In the genomic region with DNA sequence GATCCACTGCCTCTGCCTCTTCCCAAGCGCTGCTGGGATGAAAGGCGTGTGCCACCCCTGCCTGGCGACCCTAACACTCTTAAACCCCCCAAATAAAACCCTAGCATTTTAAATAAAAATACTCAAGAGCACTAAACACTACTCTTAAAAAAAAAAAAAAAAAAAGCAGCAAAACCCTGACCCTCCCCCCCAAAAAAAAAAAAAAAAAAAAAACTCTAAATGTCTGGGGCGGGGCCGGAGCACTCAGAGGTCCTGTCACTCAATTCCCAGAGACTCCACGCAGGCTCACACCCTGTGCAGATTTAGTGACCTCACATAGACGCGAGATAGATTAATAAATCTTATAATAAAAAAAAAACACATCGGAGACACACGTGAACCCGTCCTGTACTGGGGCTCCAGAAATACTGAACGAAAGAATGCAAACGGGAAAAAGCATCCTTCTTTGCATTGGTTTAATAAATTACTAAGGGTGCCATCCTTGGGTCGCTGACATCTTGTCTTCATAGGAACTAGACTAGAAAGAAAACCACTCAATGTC, we compare ENCODE assay signal across 8 mouse cellular contexts.
DNase-seq lines count a peak whose midpoint lies in the region; ATAC-seq and TF ChIP-seq lines count a peak whose summit lies in the region.

No protein-coding gene starts in this region.

- H3K4me3 ChIP-seq in liver, adult 2 months (ENCODE audit: insufficient read depth, low read depth, low read length) = peak overlapping the region; percentile 99
- peak overlapping the region; percentile 75 for H3K4me3 ChIP-seq in cerebellum, adult 2 months (replicated peaks; ENCODE audit: insufficient read depth, low read depth, low read length)
- peak overlapping the region; percentile 65 for H3K4me3 ChIP-seq in hindbrain, embryonic 12.5 days
- H3K4me3 ChIP-seq in midbrain, embryonic 15.5 days = peak overlapping the region; percentile 91

- H3K27ac ChIP-seq in liver, adult 2 months (replicated peaks; ENCODE audit: insufficient read depth, low read depth, low read length) = no peak overlapping the region
- 0 out of 2 replicates have a peak overlapping the region, but pooled peaks have one; percentile 49 for H3K27ac ChIP-seq in cerebellum, adult 2 months (ENCODE audit: insufficient read depth, low read length)
- peak overlapping the region; percentile 86 for H3K27ac ChIP-seq in hindbrain, embryonic 12.5 days
- H3K27ac ChIP-seq in midbrain, embryonic 15.5 days = peak overlapping the region; percentile 88

- H3K36me3 ChIP-seq in liver, adult 2 months (ENCODE audit: control insufficient read depth, insufficient read depth, low read length) = no peaks in the 10 kb centered on the region
- no peaks in the 10 kb centered on the region for H3K36me3 ChIP-seq in hindbrain, embryonic 12.5 days
- H3K36me3 ChIP-seq in midbrain, embryonic 15.5 days (replicated peaks) = no peaks in the 10 kb centered on the region

- H3K79me2 ChIP-seq in liver, adult 2 months (ENCODE audit: control insufficient read depth, insufficient read depth, low read length) = no peaks in the 10 kb centered on the region

- no peaks in the 10 kb centered on the region for H3K9me3 ChIP-seq in hindbrain, embryonic 12.5 days (replicated peaks)
- no peaks in the 10 kb centered on the region for H3K9me3 ChIP-seq in midbrain, embryonic 15.5 days

- no peak for ATAC-seq in hindbrain, embryonic 12.5 days (ENCODE audit: low FRiP score)
- no peak for ATAC-seq in midbrain, embryonic 15.5 days (replicated peaks)
- ATAC-seq in CD4-positive, CD25-positive, alpha-beta regulatory T cell, adult 4 months = no peak

- no peaks in the 10 kb centered on the region for H3K4me1 ChIP-seq in liver, adult 2 months (ENCODE audit: control insufficient read depth, insufficient read depth, low read length)
- H3K4me1 ChIP-seq in cerebellum, adult 2 months (ENCODE audit: control insufficient read depth, insufficient read depth, low read length) = no peaks in the 10 kb centered on the region
- H3K4me1 ChIP-seq in hindbrain, embryonic 12.5 days = no peaks in the 10 kb centered on the region
- no peaks in the 10 kb centered on the region for H3K4me1 ChIP-seq in midbrain, embryonic 15.5 days

- 49% methylated on average over 14 of the region's 14 CpGs for WGBS in liver, adult 2 months
- 50% methylated on average over 14 of the region's 14 CpGs for WGBS in cerebellum, adult 2 months
- 60% methylated on average over 14 of the region's 14 CpGs for WGBS in hindbrain, embryonic 12.5 days
- 61% methylated on average over 14 of the region's 14 CpGs for WGBS in midbrain, embryonic 15.5 days

- peak overlapping the region; percentile 58 for H3K4me2 ChIP-seq in hindbrain, embryonic 12.5 days (replicated peaks)
- H3K4me2 ChIP-seq in midbrain, embryonic 15.5 days = peak overlapping the region; percentile 74

- no peak for TF ChIP-seq POLR2A in liver, adult 2 months (IDR thresholded peaks at IDR 0.05; ENCODE audit: extremely low read depth, insufficient read depth, low read length)
- TF ChIP-seq POLR2A in cerebellum, adult 2 months (IDR thresholded peaks at IDR 0.05; ENCODE audit: borderline replicate concordance, insufficient read depth, low read length) = no peak

- TF ChIP-seq CTCF in liver, adult 2 months (IDR thresholded peaks at IDR 0.05; ENCODE audit: low read depth, low read length) = no peak
- no peak for TF ChIP-seq CTCF in cerebellum, adult 2 months (IDR thresholded peaks at IDR 0.05; ENCODE audit: borderline replicate concordance, insufficient read depth, low read depth, low read length)

- H3K27me3 ChIP-seq in liver, adult 2 months (ENCODE audit: control insufficient read depth, insufficient read depth, low read length) = no peaks in the 10 kb centered on the region
- H3K27me3 ChIP-seq in cerebellum, adult 2 months (ENCODE audit: control insufficient read depth, insufficient read depth, low read length) = no peaks in the 10 kb centered on the region
- no peaks in the 10 kb centered on the region for H3K27me3 ChIP-seq in hindbrain, embryonic 12.5 days
- H3K27me3 ChIP-seq in midbrain, embryonic 15.5 days (replicated peaks) = no peaks in the 10 kb centered on the region

- H3K9ac ChIP-seq in liver, adult 2 months (ENCODE audit: low read depth, low read length) = peak overlapping the region; percentile 89
- H3K9ac ChIP-seq in hindbrain, embryonic 12.5 days = peak overlapping the region; percentile 67; the same call in 1 of the 2 replicates
- peak overlapping the region; percentile 71 for H3K9ac ChIP-seq in midbrain, embryonic 15.5 days

- DNase-seq in liver, adult 2 months (ENCODE audit: extremely low read depth, low read depth, low spot score) = no peak
- no peak for DNase-seq in liver
- peak; percentile 11 to 22 for DNase-seq in cerebellum, adult 2 months
- no peak for DNase-seq in urinary bladder, postnatal 14 days (ENCODE audit: low spot score)
- no peak for DNase-seq in kidney, adult 11 months

Comparison
In these comparisons a context has a peak if more than half of its experiments do, and no peak if none do; other contexts are left out.
1. DNase-seq: peak in cerebellum, adult 2 months (2 of 2); none in liver, adult 2 months (single experiment), liver (single experiment), urinary bladder, postnatal 14 days (single experiment) and kidney, adult 11 months (single experiment).
2. Peak in every context shown above with its lines, with median percentiles within 50 percentile points of each other: H3K4me3 ChIP-seq and H3K9ac ChIP-seq.